Mouse (Mus musculus): ENCODE results near the gene Olfr52.
"Not testable (repeated sequence)": the region's sequence is repeated elsewhere in the genome, so short reads cannot be mapped to it uniquely, and the experiment has no call there.

Gene Olfr52

DNA sequence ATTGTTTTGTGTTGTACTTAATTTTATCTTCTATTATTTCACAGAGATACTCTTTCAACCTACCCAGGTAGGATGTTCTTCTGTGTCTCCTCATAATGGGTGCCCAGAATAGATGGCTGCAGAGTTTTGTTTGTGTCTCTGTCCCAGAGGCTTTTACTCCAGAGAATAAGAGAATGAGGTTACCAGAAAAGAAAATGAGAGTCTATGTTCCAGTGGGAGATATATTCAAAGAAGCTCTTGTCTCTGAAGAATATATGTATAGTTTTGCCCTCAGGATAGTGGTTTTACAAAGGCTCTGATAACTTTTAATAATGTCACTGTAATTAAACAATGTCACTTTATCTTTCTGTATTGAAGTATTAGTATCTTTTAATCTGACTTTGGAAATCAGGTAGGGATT lies at the start of gene Olfr52:
Olfr52 (minus strand) TSS at position 101 of the 400 bp plus-strand sequence.
- DNase-seq (ENCODE audit: low spot score): no peak

DNA sequence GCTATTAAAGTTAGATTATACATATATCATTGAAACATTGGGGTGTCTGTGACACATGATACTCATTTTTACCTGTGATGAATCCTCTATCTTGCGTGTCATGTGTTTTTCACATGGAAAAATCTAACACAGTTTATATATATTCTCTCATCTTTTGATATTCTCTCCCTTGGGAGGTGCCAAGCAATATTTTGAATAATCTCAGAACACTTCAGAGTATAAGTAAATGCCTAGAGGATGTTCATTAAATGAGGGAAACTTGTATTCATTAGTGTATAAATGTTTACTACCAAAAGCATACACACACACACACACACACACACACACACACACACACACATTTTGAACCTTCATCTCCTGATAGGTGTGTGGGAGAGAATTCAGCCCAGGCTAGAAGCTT lies 45.8 kb upstream of the Olfr52 start, which contains the start of gene Olfr1047:
Olfr1047 (minus strand) TSS at position 101 of the 400 bp plus-strand sequence.
- no peak for DNase-seq (ENCODE audit: low spot score)

DNA sequence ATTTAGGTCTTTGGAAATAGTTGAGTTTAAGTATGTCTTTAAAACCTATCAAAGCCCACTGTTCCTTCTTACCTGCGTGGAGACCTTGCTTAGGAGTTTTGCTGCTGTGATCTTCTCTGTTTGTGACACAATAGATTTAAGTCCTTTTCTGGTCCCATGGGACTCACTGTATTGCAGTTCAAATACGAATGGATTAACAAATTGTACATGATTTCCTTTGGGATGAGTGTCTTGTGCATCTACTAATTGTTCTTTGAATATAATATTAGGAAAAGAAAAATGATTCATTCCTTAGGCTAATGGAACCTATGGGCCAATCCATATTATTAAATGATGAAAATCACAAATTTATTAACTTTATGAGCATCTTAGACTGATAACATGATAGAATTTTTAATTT lies 33.7 kb upstream of the Olfr52 start, which contains the start of gene Olfr1046:
Olfr1046 (minus strand) TSS at position 101 of the 400 bp plus-strand sequence.
- DNase-seq (ENCODE audit: low spot score): no peak

DNA sequence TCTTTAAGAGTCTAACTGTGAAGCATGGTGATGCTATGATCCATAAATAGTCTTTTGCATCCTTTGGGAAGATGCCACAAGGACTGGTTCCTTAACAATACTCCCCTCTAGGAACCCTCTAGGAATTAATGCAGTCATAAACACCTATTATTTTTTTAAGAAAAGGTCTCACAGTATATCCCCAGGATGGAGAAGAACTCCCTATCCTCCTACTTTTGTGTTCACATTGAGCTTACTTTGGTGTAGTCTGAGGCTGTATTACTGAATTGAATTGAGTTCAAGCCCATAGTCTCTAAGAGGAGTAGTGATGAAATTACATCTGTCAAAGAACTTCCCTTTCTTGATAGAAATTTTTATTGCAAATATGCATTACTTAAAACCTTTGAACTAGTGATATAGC lies 17.4 kb upstream of the Olfr52 start, which contains the start of gene Olfr1045:
Olfr1045 (minus strand) TSS at position 101 of the 400 bp plus-strand sequence.
- no peak for DNase-seq (ENCODE audit: low spot score)

DNA sequence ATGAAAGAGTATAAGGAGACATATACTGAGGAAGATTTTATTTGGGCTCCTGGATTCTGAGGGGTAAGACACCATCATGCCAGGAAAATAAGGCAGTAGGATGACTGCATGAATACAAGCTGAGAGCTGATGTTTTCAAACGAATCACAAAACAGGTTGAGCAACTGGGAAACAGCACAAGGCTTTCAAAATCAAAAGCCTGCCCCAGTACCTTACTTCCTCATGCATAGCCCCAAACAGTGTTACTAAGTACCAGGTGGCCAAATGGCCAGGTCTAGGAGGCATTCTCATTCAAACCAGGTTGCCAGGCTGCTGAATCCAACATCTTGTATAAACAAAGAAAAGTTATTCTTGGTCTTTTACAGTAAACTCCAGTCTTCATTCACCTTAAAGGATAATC lies 10.4 kb upstream of the Olfr52 start:
- DNase-seq (ENCODE audit: low spot score): no peak

DNA sequence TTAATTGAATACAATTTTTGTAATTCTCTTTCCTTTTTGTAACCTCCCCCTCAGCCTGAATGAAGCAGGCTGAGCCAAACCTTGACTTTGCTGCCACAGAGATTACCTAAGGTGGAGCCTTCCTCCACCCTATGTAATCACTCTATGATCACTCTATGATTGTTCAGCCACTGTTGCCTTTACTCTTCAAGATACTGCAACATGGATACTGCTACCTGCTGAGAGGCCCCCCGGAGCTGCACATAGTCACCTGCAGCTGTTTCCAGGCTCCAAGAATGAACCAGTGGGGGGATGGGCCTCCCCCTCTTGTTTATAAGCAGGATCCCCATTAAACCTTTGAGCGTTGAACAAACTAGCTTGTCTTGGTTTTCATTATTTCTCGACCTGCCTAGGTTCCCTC lies 5.5 kb downstream of the Olfr52 start:
- no peak for DNase-seq (ENCODE audit: low spot score)

DNA sequence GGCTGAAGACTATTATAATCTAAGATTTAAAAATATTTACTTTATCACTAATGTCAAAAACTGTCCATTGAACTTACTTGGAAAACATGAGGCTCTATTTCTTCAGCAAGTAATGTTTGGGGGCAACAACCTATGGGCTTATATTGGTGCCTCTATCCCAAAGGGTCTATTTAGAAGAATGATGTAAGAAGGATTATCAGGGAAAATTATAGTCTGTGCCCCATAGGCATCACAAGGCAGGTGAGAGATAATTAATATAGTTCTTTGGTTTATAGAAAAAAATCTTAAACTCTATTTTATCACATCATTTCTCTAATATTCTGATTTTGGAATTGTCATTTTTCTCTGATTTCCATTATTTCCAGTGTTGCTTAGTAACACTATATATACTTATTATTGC lies 7.8 kb downstream of the Olfr52 start, which contains the start of gene Olfr1044:
Olfr1044 (minus strand) TSS at position 101 of the 400 bp plus-strand sequence.
- DNase-seq (ENCODE audit: low spot score): no peak

DNA sequence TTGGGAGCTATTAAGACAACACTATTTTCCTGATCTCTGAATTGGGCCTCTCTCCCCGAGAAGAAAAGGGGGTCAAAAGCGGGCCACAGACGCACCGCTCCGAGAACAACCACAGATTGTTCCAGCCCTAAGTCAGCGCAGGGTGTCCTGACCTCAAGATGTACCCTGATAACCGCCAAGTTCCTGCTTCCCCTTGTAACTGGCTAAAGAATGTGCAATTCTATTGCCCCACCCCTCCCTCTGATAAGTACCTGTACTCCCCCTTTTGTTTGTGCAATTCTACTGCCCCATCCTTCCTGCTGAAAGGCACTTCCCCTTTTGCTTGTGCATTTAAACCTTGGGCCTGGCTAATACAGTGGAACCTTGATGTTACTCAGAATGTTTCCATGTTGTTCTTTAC lies 10.1 kb downstream of the Olfr52 start:
- not testable (repeated sequence) for DNase-seq (ENCODE audit: low spot score)

DNA sequence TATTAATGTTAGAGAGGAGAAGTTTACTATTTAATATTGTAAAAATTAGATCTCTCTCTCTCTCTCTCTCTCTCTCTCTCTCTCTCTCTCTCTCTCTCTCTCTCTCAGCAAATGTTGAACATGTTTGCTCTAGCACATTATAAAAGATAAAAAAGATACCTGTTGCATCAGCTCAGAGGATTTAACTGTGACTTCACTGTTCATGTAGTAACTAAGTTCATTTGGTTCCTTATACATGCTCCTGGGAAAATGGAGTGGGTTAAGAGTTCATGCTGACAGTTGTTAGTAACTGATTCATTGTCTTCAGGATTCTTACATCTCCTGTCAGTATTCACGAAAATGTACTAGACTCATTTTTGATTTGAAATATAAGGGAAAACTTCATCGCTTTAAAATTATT lies 18.1 kb downstream of the Olfr52 start, which contains the start of gene Olfr1043:
Olfr1043 (minus strand) TSS at position 101 of the 400 bp plus-strand sequence.
- DNase-seq (ENCODE audit: low spot score): no peak

DNA sequence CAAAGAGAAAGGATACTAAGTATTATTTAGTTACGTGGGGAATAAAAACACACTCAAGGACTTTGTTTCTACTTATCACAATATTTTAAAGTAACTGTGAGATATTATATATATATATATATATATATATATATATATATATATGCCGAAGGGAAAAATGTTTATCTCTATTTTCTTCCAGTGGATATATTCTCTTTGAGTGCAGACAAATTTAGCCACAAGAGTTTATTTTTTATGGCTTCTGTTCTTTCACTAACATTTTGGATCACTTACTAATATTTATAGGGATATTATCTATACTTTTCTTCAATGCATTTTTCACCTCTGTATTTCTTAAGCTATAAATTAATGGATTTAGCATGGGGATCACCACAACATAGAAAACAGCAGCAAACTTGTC lies 23.7 kb downstream of the Olfr52 start, which contains the start of gene Olfr1042:
Olfr1042 (minus strand) TSS at position 101 of the 400 bp plus-strand sequence.
- no peak for DNase-seq (ENCODE audit: low spot score)

DNA sequence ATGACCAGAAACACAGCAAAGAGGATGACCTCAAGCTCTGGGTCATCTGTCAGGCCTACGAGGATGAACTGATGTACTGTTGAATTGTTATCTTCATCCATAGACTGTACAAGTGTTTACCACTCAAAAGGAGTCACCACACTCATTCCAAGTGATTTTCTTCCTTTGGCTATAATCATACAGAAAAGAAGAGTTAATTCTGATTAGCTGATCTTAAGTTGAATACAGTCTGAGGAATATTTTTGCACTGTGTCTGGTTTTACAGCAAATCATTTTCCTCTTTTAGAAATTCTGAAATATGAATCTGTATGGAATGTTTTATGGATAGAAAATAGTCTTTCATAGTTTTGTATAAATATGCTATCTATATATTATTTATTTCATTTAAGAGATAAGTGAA lies 38.9 kb downstream of the Olfr52 start, which contains the start of gene Olfr1040:
Olfr1040 (minus strand) TSS at position 101 of the 400 bp plus-strand sequence.
- no peak for DNase-seq (ENCODE audit: low spot score)

DNA sequence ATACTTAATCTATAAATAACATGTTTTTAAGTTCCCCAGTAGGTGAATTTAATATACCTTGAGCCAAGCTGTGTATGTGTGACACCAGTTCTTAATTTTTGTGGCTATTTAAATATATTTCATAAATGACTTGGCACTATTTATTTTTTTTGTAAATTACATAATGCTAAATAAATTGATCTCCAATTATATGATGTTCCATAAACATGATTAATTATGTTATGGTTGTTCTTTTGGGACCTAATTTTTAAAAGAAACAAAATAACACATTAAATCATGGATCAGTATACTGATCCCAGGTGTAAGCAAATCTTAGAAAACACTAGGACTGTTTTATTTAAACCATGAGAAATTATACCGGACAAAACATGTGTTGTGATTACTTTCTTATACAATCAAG lies 49.7 kb downstream of the Olfr52 start, which contains the start of gene Olfr1039:
Olfr1039 (minus strand) TSS at position 101 of the 400 bp plus-strand sequence.
- no peak for DNase-seq (ENCODE audit: low spot score)

Data from spleen, adult 12 weeks (tissue).